Mouse (Mus musculus) hindbrain, embryonic 14.5 days (tissue): ENCODE results near the gene Casc3. TPM values are rescaled to one million over a fixed set of nuclear protein-coding genes. Genes with fewer than 3 reads are reported as not detected.
A peak's percentile ranks its signal among the peaks of the same experiment; 100 is the strongest.

ENCODE experiments used
- ATAC-seq: fragments of 200-750 bp; cut with Nextera tagmentation; 2 replicates; pipeline ENCODE4 v1.8.0; 2017; ENCODE audit warnings: moderate number of reproducible peaks, mild to moderate bottlenecking, moderate TSS enrichment, moderate library complexity; ENCODE audit not compliant: low FRiP score
- DNase-seq: peaks from one replicate; pipeline ENCODE4 v3.0.0-alpha.2; 2015; ENCODE audit warnings: low spot score
- H3K27ac ChIP-seq: fragments of 300-500 bp; sonication (generic); 2 replicates; pipeline ENCODE4 v1.5.1; 2014; ENCODE audit warnings: mild to moderate bottlenecking, moderate library complexity
- H3K27me3 ChIP-seq: fragments of 300-500 bp; sonication (generic); 2 replicates; pipeline ENCODE4 v1.6.1; 2014; ENCODE audit warnings: mild to moderate bottlenecking, low read length, mixed read lengths; ENCODE audit not compliant: control insufficient read depth, insufficient read depth
- H3K36me3 ChIP-seq: fragments of 300-500 bp; sonication (generic); replicated peaks from 2 replicates; pipeline ENCODE4 v1.6.1; 2014; ENCODE audit not compliant: control insufficient read depth, insufficient read depth
- H3K4me1 ChIP-seq: fragments of 300-500 bp; sonication (generic); replicated peaks from 2 replicates; pipeline ENCODE4 v1.6.1; 2014; ENCODE audit warnings: antibody characterized with exemption, low read length, mixed read lengths; ENCODE audit not compliant: control insufficient read depth, insufficient read depth
- H3K4me2 ChIP-seq: fragments of 300-500 bp; sonication (generic); replicated peaks from 2 replicates; pipeline ENCODE4 v1.6.1; 2014; ENCODE audit warnings: mild to moderate bottlenecking, moderate library complexity
- H3K4me3 ChIP-seq: fragments of 300-500 bp; sonication (generic); replicated peaks from 2 replicates; pipeline ENCODE4 v1.5.1; 2014; ENCODE audit warnings: mild to moderate bottlenecking, low read length
- H3K9ac ChIP-seq: fragments of 300-500 bp; sonication (generic); 2 replicates; pipeline ENCODE4 v1.6.1; 2014
- H3K9me3 ChIP-seq: fragments of 300-500 bp; sonication (generic); 2 replicates; pipeline ENCODE4 v1.6.1; 2016; ENCODE audit warnings: low read length; ENCODE audit not compliant: control insufficient read depth
- WGBS: fragments of 180-500 bp; shearing (Covaris S2); extraction: QIAGEN DNeasy Blood & Tissue Kit; methylation state at CpG from one replicate; pipeline ENCODE4 v1.1.7; 2014; 5-methylcytosine and 5-hydroxymethylcytosine counted together
- polyA plus RNA-seq: library from polyadenylated mRNA; unstranded; fragments of >200 nt; fragmentation: Nextera tagmentation; extraction: Ambion mirVana; gene quantifications from 2 replicates; pipeline ENCODE4 v1.2.1, GENCODE M21; 2014

Casc3 gene
- polyA plus RNA-seq, 1 experiment from 2014 or later = 49.3 TPM

GRCm38 (mm10) chr11:98850100-98851093, 45.7 kb downstream of the Casc3 start:
- WGBS = 54% methylated on average over 26 of the region's 26 CpGs
- peak overlapping the region; percentile 48 for H3K4me2 ChIP-seq

GRCm38 (mm10) chr11:98854116-98854515, 49.4 kb downstream of the Casc3 start:
- no peak overlapping the region for H3K9ac ChIP-seq

More at GRCm38 (mm10) chr11:98850100-98851093, 45.7 kb downstream of the Casc3 start:
- H3K9ac ChIP-seq = peak overlapping the region; percentile 47
- DNase-seq = peak; percentile 75
- peak overlapping the region; percentile 22 for H3K4me3 ChIP-seq
- H3K9me3 ChIP-seq = no peaks in the 10 kb centered on the region
- H3K36me3 ChIP-seq = peaks cover 10% of the 10 kb centered on the region
- 0 out of 2 replicates have a peak overlapping the region, but pooled peaks have one; percentile 34 for H3K27ac ChIP-seq
- H3K27me3 ChIP-seq = no peaks in the 10 kb centered on the region
- peaks cover 16% of the 10 kb centered on the region for H3K4me1 ChIP-seq
- ATAC-seq = peak; percentile 71; the same call in 1 of the 2 replicates

GRCm38 (mm10) chr11:98854659-98855058, 50.0 kb downstream of the Casc3 start:
- WGBS = 97% methylated on average over 2 of the region's 2 CpGs
- Histone ChIP-seq H3K9me3 (no peaks in the 10 kb centered on the region), H3K9ac (no peak overlapping the region), H3K36me3 (peaks cover 4% of the 10 kb centered on the region), H3K27me3 (no peaks in the 10 kb centered on the region), H3K4me1 (peaks cover 9% of the 10 kb centered on the region), H3K27ac (no peak overlapping the region), H3K4me2 (no peak overlapping the region), H3K4me3 (no peak overlapping the region)
- ATAC-seq (no peak), DNase-seq (no peak)

More at GRCm38 (mm10) chr11:98854116-98854515, 49.4 kb downstream of the Casc3 start:
- no peak for ATAC-seq
- H3K4me3 ChIP-seq = no peak overlapping the region
- DNase-seq = no peak
- H3K4me2 ChIP-seq = no peak overlapping the region
- H3K27me3 ChIP-seq = no peaks in the 10 kb centered on the region
- H3K27ac ChIP-seq = no peak overlapping the region
- peaks cover 15% of the 10 kb centered on the region for H3K4me1 ChIP-seq
- H3K36me3 ChIP-seq = peaks cover 4% of the 10 kb centered on the region
- WGBS = 90% methylated on average over 8 of the region's 8 CpGs
- H3K9me3 ChIP-seq = no peaks in the 10 kb centered on the region

- Histone ChIP-seq H3K4me3 (no peak overlapping the region), H3K9me3 (no peaks in the 10 kb centered on the region), H3K36me3 (no peaks in the 10 kb centered on the region), H3K27me3 (no peaks in the 10 kb centered on the region), H3K4me2 (no peak overlapping the region), H3K4me1 (0 out of 2 replicates have a peak, but pooled peaks cover 4% of the 10 kb centered on the region), H3K27ac (no peak overlapping the region), H3K9ac (no peak overlapping the region)
- ATAC-seq (peak; percentile 54; the same call in 1 of the 2 replicates), DNase-seq (peak; percentile 95)
- 37% methylated on average over 14 of the region's 14 CpGs for WGBS
Observed at GRCm38 (mm10) chr11:98858759-98859731, 54.3 kb downstream of the Casc3 start.

- no peaks in the 10 kb centered on the region for H3K9me3 ChIP-seq
- no peaks in the 10 kb centered on the region for H3K27me3 ChIP-seq
- H3K9ac ChIP-seq = peak within 1 kb of the TSS; percentile 73
- H3K36me3 ChIP-seq = peaks cover 17% of the 10 kb centered on the region
- WGBS = 6% methylated on average over 32 of the region's 41 CpGs
- peak within 1 kb of the TSS; percentile 57 for H3K4me2 ChIP-seq
- ATAC-seq (peak; percentile 89), DNase-seq (peak; percentile 98)
- H3K4me1 ChIP-seq = peaks cover 14% of the 10 kb centered on the region; the same call in 1 of the 2 replicates
- peak within 1 kb of the TSS; percentile 95 for H3K27ac ChIP-seq
- peak within 1 kb of the TSS; percentile 62 for H3K4me3 ChIP-seq
Observed at GRCm38 (mm10) chr11:98863028-98863750, 58.5 kb downstream of the Casc3 start, which contains the start of gene Wipf2. TSS of gene Wipf2 (plus strand) at chr11:98863638.

GRCm38 (mm10) chr11:98863751-98864429, 59.2 kb downstream of the Casc3 start:
- H3K9me3 ChIP-seq = no peaks in the 10 kb centered on the region

GRCm38 (mm10) chr11:98867293-98867692, 62.6 kb downstream of the Casc3 start:
- ATAC-seq = peak; percentile 21; the same call in 1 of the 2 replicates
- peaks cover 34% of the 10 kb centered on the region for H3K36me3 ChIP-seq
- H3K27ac ChIP-seq = 0 out of 2 replicates have a peak overlapping the region, but pooled peaks have one; percentile 47
- H3K4me2 ChIP-seq = no peak overlapping the region
- no peaks in the 10 kb centered on the region for H3K9me3 ChIP-seq
- no peak overlapping the region for H3K9ac ChIP-seq
- H3K27me3 ChIP-seq = no peaks in the 10 kb centered on the region
- DNase-seq = peak; percentile 40
- peaks cover 14% of the 10 kb centered on the region; the same call in 1 of the 2 replicates for H3K4me1 ChIP-seq
- WGBS = 31% methylated on average over 12 of the region's 12 CpGs
- no peak overlapping the region for H3K4me3 ChIP-seq

More at GRCm38 (mm10) chr11:98863751-98864429, 59.2 kb downstream of the Casc3 start:
- under 1% methylated on average over 38 of the region's 39 CpGs for WGBS
- ATAC-seq (peak; percentile 67), DNase-seq (peak; percentile 67)
- Histone ChIP-seq H3K4me3 (peak overlapping the region; percentile 62), H3K4me1 (peaks cover 14% of the 10 kb centered on the region; the same call in 1 of the 2 replicates), H3K27me3 (no peaks in the 10 kb centered on the region), H3K36me3 (peaks cover 23% of the 10 kb centered on the region), H3K27ac (peak overlapping the region; percentile 95), H3K9ac (peak overlapping the region; percentile 73), H3K4me2 (peak overlapping the region; percentile 57)

GRCm38 (mm10) chr11:98869906-98870305, 65.2 kb downstream of the Casc3 start:
- no peak overlapping the region for H3K4me3 ChIP-seq
- peaks cover 4% of the 10 kb centered on the region; the same call in 1 of the 2 replicates for H3K4me1 ChIP-seq
- no peak overlapping the region for H3K4me2 ChIP-seq
- H3K9ac ChIP-seq = no peak overlapping the region
- no peak for ATAC-seq
- H3K27ac ChIP-seq = no peak overlapping the region
- peaks cover 34% of the 10 kb centered on the region for H3K36me3 ChIP-seq
- H3K27me3 ChIP-seq = no peaks in the 10 kb centered on the region
- no peak for DNase-seq
- no peaks in the 10 kb centered on the region for H3K9me3 ChIP-seq
- WGBS = 94% methylated on average over 8 of the region's 8 CpGs
